In the genomic region with DNA sequence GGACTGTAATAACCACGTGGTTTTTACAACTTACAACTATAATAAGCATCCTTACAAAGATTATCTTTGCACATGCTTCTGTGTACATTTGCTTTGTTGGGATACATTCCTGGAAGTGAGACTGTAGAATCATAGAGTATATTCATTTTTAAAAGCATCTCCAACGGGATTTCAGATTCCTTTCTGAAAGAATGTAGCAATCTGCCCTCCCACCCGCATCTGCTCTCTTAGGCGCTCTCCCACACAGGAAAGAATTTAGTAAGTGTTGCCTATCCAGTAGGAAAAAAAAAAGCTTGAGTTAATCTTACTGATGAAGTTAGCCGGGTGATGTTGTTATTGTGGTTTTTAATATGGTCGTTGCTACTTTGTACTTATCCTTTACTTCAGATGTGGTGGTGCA, we compare ENCODE assay signal across 18 mouse cellular contexts.
DNase-seq lines count a peak whose midpoint lies in the region; ATAC-seq and TF ChIP-seq lines count a peak whose summit lies in the region.
"Had no signal": no experiment of that assay in that cellular context is flagged by ENCODE, and none has a peak within 500 bp of the region (broad histone marks: within the 10 kb centered on the region; RNA-seq: fewer than 3 reads in every experiment).

No protein-coding gene starts in this region.

- no peak overlapping the region for H3K27ac ChIP-seq in midbrain, embryonic 11.5 days (ENCODE audit: low read depth, low read length)
- no peak overlapping the region for H3K27ac ChIP-seq in midbrain, postnatal 0 days (ENCODE audit: low read depth, low read length)
- H3K27ac ChIP-seq: embryonic facial prominence, embryonic 13.5 days; forebrain, embryonic 15.5 days; limb, embryonic 15.5 days; liver, embryonic 15.5 days; midbrain, embryonic 12.5 days; neural tube, embryonic 12.5 days; stomach, embryonic 15.5 days had no signal

- H3K9me3 ChIP-seq in midbrain, embryonic 11.5 days (ENCODE audit: control insufficient read depth, low read length), result no peaks in the 10 kb centered on the region
- H3K9me3 ChIP-seq in midbrain, postnatal 0 days (ENCODE audit: low read length), result no peaks in the 10 kb centered on the region
- H3K9me3 ChIP-seq: embryonic facial prominence, embryonic 13.5 days; forebrain, embryonic 15.5 days; limb, embryonic 15.5 days; liver, embryonic 15.5 days; midbrain, embryonic 12.5 days; neural tube, embryonic 12.5 days; stomach, embryonic 15.5 days had no signal

- DNase-seq in frontal cortex, adult 2 months (ENCODE audit: extremely low spot score in 1 of 2, low spot score in 1 of 2), result peak; percentile 27 to 68
- no peak for DNase-seq in frontal cortex, postnatal 10 days (ENCODE audit: low spot score in 2 of 2)
- DNase-seq in layer of hippocampus, adult 11-12 months (ENCODE audit: low spot score), result peak; percentile 40
- no peak for DNase-seq in layer of hippocampus, postnatal 10 days (ENCODE audit: low spot score in 2 of 2)
- peak; percentile 80 for DNase-seq in midbrain, embryonic 11.5 days (ENCODE audit: low spot score, missing footprints)
- no peak for DNase-seq in midbrain, postnatal 0 days (ENCODE audit: low spot score)
- DNase-seq in telencephalon, adult 2 months (ENCODE audit: low read depth, low spot score), result peak; percentile 82
- DNase-seq: adrenal gland, postnatal 10 days; cerebellum, postnatal 10 days; heart, adult 11 months; kidney, postnatal 14 days had no signal

- H3K4me3 ChIP-seq in midbrain, embryonic 11.5 days (ENCODE audit: low read depth, low read length), result no peak overlapping the region
- no peak overlapping the region for H3K4me3 ChIP-seq in midbrain, postnatal 0 days (ENCODE audit: low read depth, low read length)
- H3K4me3 ChIP-seq: neural tube, embryonic 12.5 days had no signal

- no peak overlapping the region for H3K4me2 ChIP-seq in midbrain, embryonic 11.5 days
- H3K4me2 ChIP-seq in midbrain, postnatal 0 days (ENCODE audit: low read depth, low read length, poor library complexity, severe bottlenecking), result no peak overlapping the region

- H3K27me3 ChIP-seq in midbrain, embryonic 11.5 days (ENCODE audit: control insufficient read depth, insufficient read depth, low read length), result no peaks in the 10 kb centered on the region
- H3K27me3 ChIP-seq in midbrain, postnatal 0 days (ENCODE audit: insufficient read depth, low read length), result no peaks in the 10 kb centered on the region
- H3K27me3 ChIP-seq: forebrain, embryonic 15.5 days; liver, embryonic 15.5 days; neural tube, embryonic 12.5 days; stomach, embryonic 15.5 days had no signal

- no peak for ATAC-seq in midbrain, embryonic 11.5 days (ENCODE audit: low FRiP score)
- no peak for ATAC-seq in midbrain, postnatal 0 days (ENCODE audit: low FRiP score)

- peaks cover 15% of the 10 kb centered on the region for H3K4me1 ChIP-seq in midbrain, embryonic 11.5 days (ENCODE audit: control insufficient read depth, insufficient read depth, low read length)
- H3K4me1 ChIP-seq in midbrain, postnatal 0 days (ENCODE audit: insufficient read depth, low read length), result peaks cover 8% of the 10 kb centered on the region
- H3K4me1 ChIP-seq: liver, embryonic 15.5 days had no signal

- H3K36me3 ChIP-seq in midbrain, embryonic 11.5 days (ENCODE audit: control insufficient read depth, insufficient read depth, low read length), result no peaks in the 10 kb centered on the region
- no peaks in the 10 kb centered on the region for H3K36me3 ChIP-seq in midbrain, postnatal 0 days (ENCODE audit: insufficient read depth, low read length)
- H3K36me3 ChIP-seq: embryonic facial prominence, embryonic 13.5 days; forebrain, embryonic 15.5 days; limb, embryonic 15.5 days; liver, embryonic 15.5 days; midbrain, embryonic 12.5 days; neural tube, embryonic 12.5 days; stomach, embryonic 15.5 days had no signal

- WGBS in midbrain, embryonic 11.5 days, result 79% methylated on average over 6 of the region's 6 CpGs
- WGBS in midbrain, postnatal 0 days, result 69% methylated on average over 6 of the region's 6 CpGs

- no peak for TF ChIP-seq CTCF in midbrain, postnatal 0 days (IDR thresholded peaks at IDR 0.05)

- no peak overlapping the region for H3K9ac ChIP-seq in midbrain, embryonic 11.5 days (ENCODE audit: low read length)
- no peak overlapping the region for H3K9ac ChIP-seq in midbrain, postnatal 0 days (replicated peaks; ENCODE audit: low read length, poor library complexity, severe bottlenecking)
- H3K9ac ChIP-seq: limb, embryonic 15.5 days; liver, embryonic 15.5 days; midbrain, embryonic 12.5 days; neural tube, embryonic 12.5 days; stomach, embryonic 15.5 days had no signal

Comparison
In these comparisons a context has a peak if more than half of its experiments do, and no peak if none do; other contexts are left out.
1. DNase-seq: peak in frontal cortex, adult 2 months (2 of 2), layer of hippocampus, adult 11-12 months (single experiment), midbrain, embryonic 11.5 days (single experiment) and telencephalon, adult 2 months (single experiment); none in frontal cortex, postnatal 10 days (0 of 2), layer of hippocampus, postnatal 10 days (0 of 2) and midbrain, postnatal 0 days (single experiment).